Mouse (Mus musculus): ENCODE measurements around the gene Anxa4. TPM values are rescaled to one million over a fixed set of nuclear protein-coding genes. Genes with fewer than 3 reads are reported as not detected.

The Anxa4 gene
- polyA plus RNA-seq, 1 experiment from 2014 or later: 167 TPM

DNA sequence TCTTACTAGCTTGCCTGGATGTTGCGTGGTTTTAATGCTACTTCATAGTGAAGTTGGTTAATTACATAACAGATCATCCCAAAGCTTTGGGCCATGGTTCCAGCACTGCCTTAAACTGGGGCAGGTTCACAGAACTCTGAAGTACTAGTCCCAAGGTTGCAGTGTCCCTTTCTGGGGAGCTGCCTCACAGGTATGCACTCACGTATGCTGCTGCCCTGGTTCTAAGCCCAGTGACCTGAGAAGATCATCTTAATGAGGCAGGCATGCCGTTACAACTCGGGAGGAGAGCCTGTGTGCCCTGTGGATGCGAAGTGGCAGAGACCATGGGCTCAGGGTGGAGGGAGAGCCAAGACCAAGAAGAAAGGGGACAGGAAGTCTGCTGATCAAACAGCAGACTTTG is 26.5 kb upstream of the Anxa4 start:
- Histone ChIP-seq H3K27ac (ENCODE audit: low read length) (no peak overlapping the region), H3K9me3 (ENCODE audit: low read length) (no peaks in the 10 kb centered on the region), H3K9ac (replicated peaks; ENCODE audit: low read depth) (no peak overlapping the region), H3K4me3 (ENCODE audit: low read depth, low read length) (no peak overlapping the region), H3K27me3 (replicated peaks; ENCODE audit: insufficient read depth, low read length) (no peaks in the 10 kb centered on the region), H3K4me2 (replicated peaks; ENCODE audit: low read depth, low read length) (no peak overlapping the region), H3K36me3 (ENCODE audit: insufficient read depth, low read length) (no peaks in the 10 kb centered on the region), H3K4me1 (ENCODE audit: insufficient read depth, low read depth, low read length) (no peaks in the 10 kb centered on the region)
- ATAC-seq: no peak
- TF ChIP-seq CTCF (IDR thresholded peaks at IDR 0.05) (no peak), EP300 (IDR thresholded peaks at IDR 0.05) (no peak)
- no peak for DNase-seq (ENCODE audit: low spot score)
- WGBS: 81% methylated on average over 5 of the region's 5 CpGs

DNA sequence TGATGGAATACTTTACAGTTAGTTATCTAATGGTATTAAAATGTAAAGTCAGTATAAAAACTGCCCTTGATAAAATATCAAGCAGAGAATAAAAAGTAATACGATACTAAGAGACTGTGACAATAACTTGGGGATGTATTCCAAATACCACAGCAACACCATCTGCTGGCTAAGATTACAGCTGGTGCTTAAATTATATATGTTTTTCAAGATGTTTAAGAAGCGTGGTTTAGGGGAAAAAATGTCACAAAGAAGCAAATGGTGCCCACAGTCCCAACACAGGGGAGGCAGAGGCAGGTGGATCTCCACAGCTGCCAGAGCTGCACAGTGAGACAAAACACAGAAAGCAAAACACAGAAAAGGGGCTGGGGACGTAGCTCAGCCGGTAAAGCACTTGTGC is 25.5 kb upstream of the Anxa4 start:
- ATAC-seq (no peak), DNase-seq (ENCODE audit: low spot score) (no peak)
- TF ChIP-seq EP300 (IDR thresholded peaks at IDR 0.05) (no peak), CTCF (IDR thresholded peaks at IDR 0.05) (no peak)
- no peaks in the 10 kb centered on the region for H3K9me3 ChIP-seq (ENCODE audit: low read length)
- 61% methylated on average over 4 of the region's 4 CpGs for WGBS
- H3K4me1 ChIP-seq (ENCODE audit: insufficient read depth, low read depth, low read length): no peaks in the 10 kb centered on the region
- no peak overlapping the region for H3K27ac ChIP-seq (ENCODE audit: low read length)
- no peak overlapping the region for H3K4me3 ChIP-seq (ENCODE audit: low read depth, low read length)
- H3K9ac ChIP-seq (replicated peaks; ENCODE audit: low read depth): no peak overlapping the region
- no peaks in the 10 kb centered on the region for H3K36me3 ChIP-seq (ENCODE audit: insufficient read depth, low read length)
- H3K27me3 ChIP-seq (replicated peaks; ENCODE audit: insufficient read depth, low read length): no peaks in the 10 kb centered on the region
- no peak overlapping the region for H3K4me2 ChIP-seq (replicated peaks; ENCODE audit: low read depth, low read length)

DNA sequence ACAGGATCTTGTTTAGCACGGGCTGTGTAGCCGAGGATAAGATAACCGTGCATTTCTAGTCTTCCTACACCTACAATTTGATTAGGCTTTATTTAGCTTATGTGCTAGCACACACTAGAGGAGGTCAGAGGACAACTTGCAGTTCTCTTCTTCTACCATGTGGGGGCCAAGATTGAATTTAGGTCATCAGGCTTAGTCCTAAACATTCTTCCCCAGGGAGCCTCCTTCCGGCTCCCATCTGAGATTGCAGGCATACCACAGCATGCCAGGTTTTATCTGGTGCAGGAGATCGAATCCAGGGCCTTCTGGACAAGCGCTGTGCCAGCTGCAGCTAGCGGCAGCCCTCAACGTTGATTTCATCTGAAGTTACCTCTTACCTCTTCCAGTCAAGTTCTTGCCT is 23.2 kb upstream of the Anxa4 start:
- 20% methylated on average over 8 of the region's 8 CpGs for WGBS
- Histone ChIP-seq H3K4me1 (ENCODE audit: insufficient read depth, low read depth, low read length) (no peaks in the 10 kb centered on the region), H3K9me3 (ENCODE audit: low read length) (no peaks in the 10 kb centered on the region), H3K4me2 (replicated peaks; ENCODE audit: low read depth, low read length) (no peak overlapping the region), H3K9ac (replicated peaks; ENCODE audit: low read depth) (no peak overlapping the region), H3K27me3 (replicated peaks; ENCODE audit: insufficient read depth, low read length) (no peaks in the 10 kb centered on the region), H3K4me3 (ENCODE audit: low read depth, low read length) (no peak overlapping the region), H3K36me3 (ENCODE audit: insufficient read depth, low read length) (no peaks in the 10 kb centered on the region), H3K27ac (ENCODE audit: low read length) (no peak overlapping the region)
- TF ChIP-seq CTCF (IDR thresholded peaks at IDR 0.05) (peak; percentile 76), EP300 (IDR thresholded peaks at IDR 0.05) (no peak)
- DNase-seq (ENCODE audit: low spot score): peak; percentile 82
- peak; percentile 70 for ATAC-seq

DNA sequence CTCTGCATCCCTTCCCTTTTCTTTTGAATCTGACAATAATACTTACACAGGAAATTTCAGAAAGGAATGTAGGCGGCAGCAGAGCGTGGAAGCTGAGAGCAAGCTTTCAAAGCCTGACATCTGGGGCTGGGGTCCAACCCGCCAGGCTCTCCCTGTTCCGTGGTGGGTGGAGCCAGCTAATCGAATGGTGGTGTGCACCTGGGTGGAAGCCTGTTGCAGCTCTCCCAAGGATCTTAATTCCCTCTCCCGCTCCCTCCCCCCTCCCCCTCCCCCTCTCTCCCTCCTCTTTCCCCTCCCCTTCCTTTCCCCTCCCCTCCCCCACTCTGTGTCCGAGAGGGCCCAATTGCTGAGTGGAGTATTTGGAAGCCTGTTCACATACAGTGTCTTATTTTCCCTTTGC is 22.1 kb upstream of the Anxa4 start:
- H3K4me3 ChIP-seq (ENCODE audit: low read depth, low read length): no peak overlapping the region
- DNase-seq (ENCODE audit: low spot score): no peak
- 10% methylated on average over 6 of the region's 7 CpGs for WGBS
- no peak overlapping the region for H3K27ac ChIP-seq (ENCODE audit: low read length)
- H3K36me3 ChIP-seq (ENCODE audit: insufficient read depth, low read length): no peaks in the 10 kb centered on the region
- no peak overlapping the region for H3K4me2 ChIP-seq (replicated peaks; ENCODE audit: low read depth, low read length)
- H3K9me3 ChIP-seq (ENCODE audit: low read length): no peaks in the 10 kb centered on the region
- no peaks in the 10 kb centered on the region for H3K27me3 ChIP-seq (replicated peaks; ENCODE audit: insufficient read depth, low read length)
- no peak for TF ChIP-seq EP300 (IDR thresholded peaks at IDR 0.05)
- TF ChIP-seq CTCF (IDR thresholded peaks at IDR 0.05): no peak
- ATAC-seq: no peak
- no peak overlapping the region for H3K9ac ChIP-seq (replicated peaks; ENCODE audit: low read depth)
- H3K4me1 ChIP-seq (ENCODE audit: insufficient read depth, low read depth, low read length): no peaks in the 10 kb centered on the region

DNA sequence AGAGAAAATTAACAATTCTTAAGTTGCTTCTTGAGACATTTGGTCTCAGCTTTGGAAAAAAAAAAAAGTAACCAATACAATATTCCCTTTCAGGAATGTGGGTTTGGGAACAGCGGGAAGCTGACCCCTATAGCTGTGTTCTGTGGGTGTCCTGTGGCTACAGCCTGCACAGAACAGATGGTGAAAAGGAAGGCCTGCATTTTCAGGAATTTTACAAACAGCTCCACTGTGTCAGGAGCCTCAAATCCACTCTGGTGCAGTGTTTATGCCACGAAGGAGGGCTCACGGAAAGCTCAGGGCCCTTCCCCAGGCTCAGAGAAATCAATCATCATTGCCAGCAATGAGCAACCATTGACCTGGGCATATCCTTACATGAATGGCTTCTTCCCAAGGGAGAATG is 21.5 kb upstream of the Anxa4 start:
- TF ChIP-seq CTCF (IDR thresholded peaks at IDR 0.05) (no peak), EP300 (IDR thresholded peaks at IDR 0.05) (no peak)
- Histone ChIP-seq H3K27ac (ENCODE audit: low read length) (no peak overlapping the region), H3K27me3 (replicated peaks; ENCODE audit: insufficient read depth, low read length) (no peaks in the 10 kb centered on the region), H3K4me2 (replicated peaks; ENCODE audit: low read depth, low read length) (no peak overlapping the region), H3K4me3 (ENCODE audit: low read depth, low read length) (no peak overlapping the region), H3K4me1 (ENCODE audit: insufficient read depth, low read depth, low read length) (no peaks in the 10 kb centered on the region), H3K9ac (replicated peaks; ENCODE audit: low read depth) (no peak overlapping the region), H3K36me3 (ENCODE audit: insufficient read depth, low read length) (no peaks in the 10 kb centered on the region), H3K9me3 (ENCODE audit: low read length) (no peaks in the 10 kb centered on the region)
- 44% methylated on average over 3 of the region's 3 CpGs for WGBS
- no peak for DNase-seq (ENCODE audit: low spot score)
- no peak for ATAC-seq

DNA sequence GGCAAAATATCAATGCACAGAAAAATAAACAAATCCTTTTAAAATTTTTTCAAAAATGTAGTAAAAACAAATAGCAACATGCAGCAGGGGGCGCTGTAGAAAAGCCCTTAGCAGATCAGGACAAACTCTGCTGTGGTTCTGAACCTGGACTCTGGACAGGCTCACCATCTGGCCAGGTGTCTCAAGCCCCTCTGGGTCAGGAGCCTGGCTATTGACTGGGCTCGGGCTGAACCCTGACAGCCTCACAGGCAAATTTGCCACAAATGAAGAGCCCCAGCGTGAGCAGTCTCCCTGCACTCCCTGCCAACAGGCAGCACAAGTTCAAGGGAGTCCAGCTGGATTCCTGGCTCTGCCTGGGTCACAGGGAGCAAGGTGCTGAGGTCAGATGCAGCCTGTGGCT is 20.0 kb upstream of the Anxa4 start:
- H3K4me1 ChIP-seq (ENCODE audit: insufficient read depth, low read depth, low read length): no peaks in the 10 kb centered on the region
- no peak for ATAC-seq
- no peaks in the 10 kb centered on the region for H3K27me3 ChIP-seq (replicated peaks; ENCODE audit: insufficient read depth, low read length)
- 22% methylated on average over 3 of the region's 3 CpGs for WGBS
- H3K4me3 ChIP-seq (ENCODE audit: low read depth, low read length): no peak overlapping the region
- no peak overlapping the region for H3K4me2 ChIP-seq (replicated peaks; ENCODE audit: low read depth, low read length)
- TF ChIP-seq EP300 (IDR thresholded peaks at IDR 0.05) (no peak), CTCF (IDR thresholded peaks at IDR 0.05) (peak; percentile 69)
- no peaks in the 10 kb centered on the region for H3K9me3 ChIP-seq (ENCODE audit: low read length)
- no peaks in the 10 kb centered on the region for H3K36me3 ChIP-seq (ENCODE audit: insufficient read depth, low read length)
- no peak overlapping the region for H3K27ac ChIP-seq (ENCODE audit: low read length)
- no peak overlapping the region for H3K9ac ChIP-seq (replicated peaks; ENCODE audit: low read depth)
- DNase-seq (ENCODE audit: low spot score): peak; percentile 63

DNA sequence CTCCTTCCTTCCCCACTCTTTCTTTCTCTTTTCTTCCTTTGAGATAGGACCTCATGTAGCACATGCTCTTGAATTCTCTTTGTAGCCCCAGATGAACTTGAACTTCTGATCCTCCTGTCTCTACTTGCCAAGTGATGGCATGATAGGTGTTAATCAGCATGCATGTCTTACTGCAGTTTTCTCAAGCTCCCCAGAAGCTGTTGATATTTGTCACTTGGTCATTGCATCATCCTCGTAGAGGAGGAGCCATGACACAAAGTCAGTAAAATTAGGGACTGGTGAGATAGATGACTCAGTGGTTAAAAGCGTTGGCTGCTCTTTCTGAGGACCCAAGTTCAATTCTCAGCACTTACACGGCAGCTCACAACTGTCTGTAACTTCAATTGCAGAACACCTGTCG is 19.5 kb upstream of the Anxa4 start:
- DNase-seq (ENCODE audit: low spot score) (no peak), ATAC-seq (no peak)
- TF ChIP-seq CTCF (IDR thresholded peaks at IDR 0.05) (no peak), EP300 (IDR thresholded peaks at IDR 0.05) (no peak)
- Histone ChIP-seq H3K27me3 (replicated peaks; ENCODE audit: insufficient read depth, low read length) (no peaks in the 10 kb centered on the region), H3K9me3 (ENCODE audit: low read length) (no peaks in the 10 kb centered on the region), H3K4me2 (replicated peaks; ENCODE audit: low read depth, low read length) (no peak overlapping the region), H3K4me3 (ENCODE audit: low read depth, low read length) (no peak overlapping the region), H3K27ac (ENCODE audit: low read length) (no peak overlapping the region), H3K36me3 (ENCODE audit: insufficient read depth, low read length) (no peaks in the 10 kb centered on the region), H3K9ac (replicated peaks; ENCODE audit: low read depth) (no peak overlapping the region), H3K4me1 (ENCODE audit: insufficient read depth, low read depth, low read length) (no peaks in the 10 kb centered on the region)
- 48% methylated on average over 4 of the region's 4 CpGs for WGBS
